Mouse (Mus musculus): ENCODE data around the gene Naga. TPM values are rescaled to one million over a fixed set of nuclear protein-coding genes. Genes with fewer than 3 reads are reported as not detected.

Naga gene
- polyA plus RNA-seq, 1 experiment from 2014 or later, result 22.8 TPM

DNA sequence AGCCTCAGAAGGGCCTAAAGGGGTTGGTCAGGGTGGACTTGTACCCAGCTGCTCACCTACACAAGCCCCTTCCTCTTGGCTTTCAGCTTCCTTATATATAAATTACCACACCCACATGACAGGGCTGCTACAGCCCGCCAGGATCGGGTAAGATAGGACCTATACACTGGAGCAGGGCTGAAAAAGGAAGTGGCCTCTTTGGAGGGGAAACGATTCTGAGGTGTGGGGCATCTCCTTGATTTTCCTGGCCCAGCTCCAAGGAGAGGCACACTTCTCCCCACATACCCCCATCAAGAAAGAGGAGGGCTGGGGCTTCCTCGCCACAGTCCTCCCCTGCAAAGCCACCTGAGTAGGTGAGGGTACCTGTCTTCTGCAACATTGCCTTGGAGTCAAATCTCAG is 850 bp downstream of the Naga start:
- DNase-seq (ENCODE audit: low spot score), result no peak
- Histone ChIP-seq H3K4me2 (replicated peaks; ENCODE audit: low read depth, low read length) (peak overlapping the region; percentile 69), H3K36me3 (ENCODE audit: control insufficient read depth, insufficient read depth, low read length) (peaks cover 5% of the 10 kb centered on the region), H3K4me3 (ENCODE audit: low read depth, low read length) (peak overlapping the region; percentile 48), H3K4me1 (replicated peaks; ENCODE audit: control insufficient read depth, insufficient read depth, low read length) (peaks cover 9% of the 10 kb centered on the region; the same call in 1 of the 2 replicates), H3K27ac (ENCODE audit: low read depth, low read length) (no peak overlapping the region), H3K9ac (ENCODE audit: low read depth, low read length) (peak overlapping the region; percentile 64), H3K9me3 (ENCODE audit: control insufficient read depth, low read length) (no peaks in the 10 kb centered on the region), H3K27me3 (ENCODE audit: control insufficient read depth, insufficient read depth, low read length) (peaks cover 7% of the 10 kb centered on the region; the same call in 1 of the 2 replicates)
- no peak for ATAC-seq (ENCODE audit: low FRiP score)
- 49% methylated on average over 4 of the region's 4 CpGs for WGBS

DNA sequence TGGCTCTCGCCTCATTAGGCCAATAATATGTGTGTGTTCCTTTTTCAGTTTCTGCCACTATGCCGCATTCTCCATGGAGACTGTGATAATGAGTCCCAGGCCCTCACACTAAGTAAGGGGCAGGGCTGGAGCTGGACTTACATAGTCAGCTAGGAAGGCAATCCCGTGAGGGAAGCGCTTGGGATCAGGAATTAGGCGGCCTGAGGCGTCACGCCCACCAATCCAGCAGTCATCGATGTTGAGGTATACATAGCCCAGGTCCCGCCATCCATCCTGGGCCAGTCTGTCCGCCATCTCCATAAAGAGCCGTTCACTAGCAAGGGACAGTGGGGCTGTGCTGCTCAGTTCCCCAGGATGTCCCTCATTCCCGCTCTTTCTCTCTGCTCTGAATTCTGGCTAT is 2.1 kb downstream of the Naga start:
- Histone ChIP-seq H3K27ac (ENCODE audit: low read depth, low read length) (no peak overlapping the region), H3K36me3 (ENCODE audit: control insufficient read depth, insufficient read depth, low read length) (peaks cover 5% of the 10 kb centered on the region), H3K27me3 (ENCODE audit: control insufficient read depth, insufficient read depth, low read length) (peaks cover 7% of the 10 kb centered on the region; the same call in 1 of the 2 replicates), H3K4me1 (replicated peaks; ENCODE audit: control insufficient read depth, insufficient read depth, low read length) (peaks cover 9% of the 10 kb centered on the region; the same call in 1 of the 2 replicates), H3K4me3 (ENCODE audit: low read depth, low read length) (no peak overlapping the region), H3K9me3 (ENCODE audit: control insufficient read depth, low read length) (no peaks in the 10 kb centered on the region), H3K9ac (ENCODE audit: low read depth, low read length) (0 out of 2 replicates have a peak overlapping the region, but pooled peaks have one; percentile 20), H3K4me2 (replicated peaks; ENCODE audit: low read depth, low read length) (no peak overlapping the region)
- ATAC-seq (ENCODE audit: low FRiP score) (no peak), DNase-seq (ENCODE audit: low spot score) (no peak)
- 75% methylated on average over 12 of the region's 12 CpGs for WGBS

DNA sequence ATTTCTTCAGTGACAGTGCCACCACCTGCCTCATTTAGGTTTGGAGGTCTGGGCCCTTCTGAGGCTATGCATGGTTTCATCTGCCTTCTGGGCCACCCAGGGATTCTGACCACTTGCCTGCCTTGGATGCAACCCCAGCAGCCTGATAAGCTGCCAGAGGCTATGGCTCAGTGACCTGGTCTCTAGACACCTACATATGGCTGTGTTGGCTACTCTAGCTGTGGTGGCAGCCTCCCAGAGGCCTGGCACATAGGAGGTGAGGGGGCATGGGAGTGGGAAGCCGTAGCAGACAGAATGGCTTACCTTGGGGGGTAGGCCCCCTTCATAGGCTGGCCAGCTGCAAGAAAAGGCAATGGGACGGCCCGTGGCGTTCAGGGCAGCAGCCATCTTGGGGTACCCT is 3.5 kb downstream of the Naga start:
- Histone ChIP-seq H3K27ac (ENCODE audit: low read depth, low read length) (no peak overlapping the region), H3K9me3 (ENCODE audit: control insufficient read depth, low read length) (no peaks in the 10 kb centered on the region), H3K4me2 (replicated peaks; ENCODE audit: low read depth, low read length) (no peak overlapping the region), H3K36me3 (ENCODE audit: control insufficient read depth, insufficient read depth, low read length) (peaks cover 5% of the 10 kb centered on the region), H3K27me3 (ENCODE audit: control insufficient read depth, insufficient read depth, low read length) (peaks cover 3% of the 10 kb centered on the region; the same call in 1 of the 2 replicates), H3K9ac (ENCODE audit: low read depth, low read length) (no peak overlapping the region), H3K4me3 (ENCODE audit: low read depth, low read length) (no peak overlapping the region), H3K4me1 (replicated peaks; ENCODE audit: control insufficient read depth, insufficient read depth, low read length) (0 out of 2 replicates have a peak, but pooled peaks cover 4% of the 10 kb centered on the region)
- WGBS, result 96% methylated on average over 4 of the region's 4 CpGs
- no peak for DNase-seq (ENCODE audit: low spot score)
- ATAC-seq (ENCODE audit: low FRiP score), result no peak

DNA sequence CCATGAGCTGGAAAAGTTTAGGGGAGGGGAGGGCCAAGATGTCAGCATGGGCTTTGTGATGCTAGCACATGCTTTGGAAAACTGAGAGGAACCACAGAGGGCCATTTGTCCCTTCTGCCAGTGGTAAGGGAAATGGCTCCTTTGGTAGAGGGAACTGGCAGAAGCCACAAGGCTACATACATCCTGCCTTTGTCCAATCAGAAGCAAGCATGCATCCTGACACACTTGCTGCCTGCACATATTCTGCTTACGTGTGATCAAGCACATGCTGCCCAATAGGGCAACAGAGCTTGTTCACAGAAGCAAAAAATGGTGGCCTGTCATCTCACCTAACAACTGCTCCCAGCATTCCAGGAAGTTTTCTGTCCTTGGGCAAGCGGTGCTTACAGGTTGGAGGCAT is 13.3 kb downstream of the Naga start:
- Histone ChIP-seq H3K36me3 (ENCODE audit: control insufficient read depth, insufficient read depth, low read length) (no peaks in the 10 kb centered on the region), H3K4me2 (replicated peaks; ENCODE audit: low read depth, low read length) (no peak overlapping the region), H3K27ac (ENCODE audit: low read depth, low read length) (no peak overlapping the region), H3K4me3 (ENCODE audit: low read depth, low read length) (no peak overlapping the region), H3K9me3 (ENCODE audit: control insufficient read depth, low read length) (no peaks in the 10 kb centered on the region), H3K9ac (ENCODE audit: low read depth, low read length) (no peak overlapping the region), H3K4me1 (replicated peaks; ENCODE audit: control insufficient read depth, insufficient read depth, low read length) (no peaks in the 10 kb centered on the region), H3K27me3 (ENCODE audit: control insufficient read depth, insufficient read depth, low read length) (no peaks in the 10 kb centered on the region)
- 77% methylated on average over 2 of the region's 2 CpGs for WGBS
- no peak for DNase-seq (ENCODE audit: low spot score)
- ATAC-seq (ENCODE audit: low FRiP score), result no peak

DNA sequence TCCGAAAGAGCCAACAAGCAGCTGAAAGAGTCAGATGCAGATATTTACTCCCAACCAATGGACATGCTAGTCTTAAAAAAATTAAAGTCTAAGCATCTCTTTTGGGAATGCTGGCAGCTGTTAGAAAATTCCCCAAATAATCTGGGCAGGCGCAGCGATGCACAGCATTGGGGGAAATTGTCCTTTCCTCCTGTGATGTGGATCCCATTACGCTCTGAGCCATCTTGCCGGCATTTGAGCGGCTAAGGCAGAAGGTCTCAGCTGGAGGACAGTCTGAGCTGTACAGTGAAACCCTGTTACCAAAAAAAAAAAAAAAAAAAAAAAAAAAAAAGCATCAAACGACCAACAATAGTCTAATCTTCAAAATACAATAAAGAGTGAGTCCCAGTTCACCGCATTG is 16.5 kb downstream of the Naga start:
- Histone ChIP-seq H3K4me2 (replicated peaks; ENCODE audit: low read depth, low read length) (no peak overlapping the region), H3K27me3 (ENCODE audit: control insufficient read depth, insufficient read depth, low read length) (no peaks in the 10 kb centered on the region), H3K36me3 (ENCODE audit: control insufficient read depth, insufficient read depth, low read length) (no peaks in the 10 kb centered on the region), H3K9ac (ENCODE audit: low read depth, low read length) (no peak overlapping the region), H3K9me3 (ENCODE audit: control insufficient read depth, low read length) (no peaks in the 10 kb centered on the region), H3K4me1 (replicated peaks; ENCODE audit: control insufficient read depth, insufficient read depth, low read length) (no peaks in the 10 kb centered on the region), H3K27ac (ENCODE audit: low read depth, low read length) (no peak overlapping the region), H3K4me3 (ENCODE audit: low read depth, low read length) (no peak overlapping the region)
- WGBS, result 82% methylated on average over 8 of the region's 8 CpGs
- DNase-seq (ENCODE audit: low spot score), result no peak
- no peak for ATAC-seq (ENCODE audit: low FRiP score)

DNA sequence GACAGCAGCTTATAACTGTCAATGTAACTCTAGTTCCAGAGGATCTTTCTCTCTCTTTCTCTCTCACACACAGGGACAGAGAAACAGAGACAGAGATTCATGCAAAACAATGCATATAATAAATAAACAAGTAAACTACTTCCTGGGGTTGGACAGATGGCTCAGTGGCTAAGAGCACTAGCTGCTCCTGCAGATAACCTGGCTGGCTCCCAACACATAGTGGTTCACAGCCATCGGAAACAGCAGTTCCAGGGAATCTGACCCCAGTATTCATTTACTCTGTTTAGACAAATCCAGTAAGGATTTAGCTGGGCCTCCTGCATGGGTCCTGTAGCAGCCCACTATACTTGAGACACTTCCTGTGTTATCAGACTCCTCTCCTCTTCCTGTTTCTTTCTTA is 19.1 kb downstream of the Naga start:
- ATAC-seq (ENCODE audit: low FRiP score), result no peak
- Histone ChIP-seq H3K27me3 (ENCODE audit: control insufficient read depth, insufficient read depth, low read length) (no peaks in the 10 kb centered on the region), H3K9ac (ENCODE audit: low read depth, low read length) (no peak overlapping the region), H3K4me3 (ENCODE audit: low read depth, low read length) (no peak overlapping the region), H3K9me3 (ENCODE audit: control insufficient read depth, low read length) (no peaks in the 10 kb centered on the region), H3K4me1 (replicated peaks; ENCODE audit: control insufficient read depth, insufficient read depth, low read length) (no peaks in the 10 kb centered on the region), H3K27ac (ENCODE audit: low read depth, low read length) (no peak overlapping the region), H3K4me2 (replicated peaks; ENCODE audit: low read depth, low read length) (no peak overlapping the region), H3K36me3 (ENCODE audit: control insufficient read depth, insufficient read depth, low read length) (no peaks in the 10 kb centered on the region)
- DNase-seq (ENCODE audit: low spot score), result no peak
- 88% methylated on average over 1 of the region's 1 CpGs for WGBS

DNA sequence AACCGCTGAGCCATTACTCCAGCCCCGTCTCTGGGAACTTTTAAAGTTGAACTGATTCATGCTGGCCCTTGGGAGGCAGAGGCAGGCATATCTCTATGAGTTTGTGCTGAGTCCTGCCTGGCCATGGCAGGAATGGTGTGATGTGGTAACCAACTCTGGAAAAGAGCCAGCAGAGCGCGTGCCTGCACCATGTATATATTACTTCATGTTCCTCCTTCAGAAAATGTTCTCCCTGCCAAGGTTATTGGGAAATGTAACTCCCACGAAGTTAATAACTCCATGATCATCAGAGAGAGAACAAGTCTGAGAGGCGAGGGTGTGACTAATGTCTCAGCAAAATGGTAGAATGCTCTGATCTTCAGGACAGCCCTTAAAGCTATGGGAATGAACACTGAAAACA is 20.9 kb downstream of the Naga start:
- no peaks in the 10 kb centered on the region for H3K36me3 ChIP-seq (ENCODE audit: control insufficient read depth, insufficient read depth, low read length)
- DNase-seq (ENCODE audit: low spot score) (no peak), ATAC-seq (ENCODE audit: low FRiP score) (no peak)
- no peaks in the 10 kb centered on the region for H3K4me1 ChIP-seq (replicated peaks; ENCODE audit: control insufficient read depth, insufficient read depth, low read length)
- no peak overlapping the region for H3K9ac ChIP-seq (ENCODE audit: low read depth, low read length)
- no peaks in the 10 kb centered on the region for H3K27me3 ChIP-seq (ENCODE audit: control insufficient read depth, insufficient read depth, low read length)
- H3K27ac ChIP-seq (ENCODE audit: low read depth, low read length), result no peak overlapping the region
- 82% methylated on average over 6 of the region's 6 CpGs for WGBS
- no peaks in the 10 kb centered on the region for H3K9me3 ChIP-seq (ENCODE audit: control insufficient read depth, low read length)
- no peak overlapping the region for H3K4me3 ChIP-seq (ENCODE audit: low read depth, low read length)
- H3K4me2 ChIP-seq (replicated peaks; ENCODE audit: low read depth, low read length), result no peak overlapping the region

DNA sequence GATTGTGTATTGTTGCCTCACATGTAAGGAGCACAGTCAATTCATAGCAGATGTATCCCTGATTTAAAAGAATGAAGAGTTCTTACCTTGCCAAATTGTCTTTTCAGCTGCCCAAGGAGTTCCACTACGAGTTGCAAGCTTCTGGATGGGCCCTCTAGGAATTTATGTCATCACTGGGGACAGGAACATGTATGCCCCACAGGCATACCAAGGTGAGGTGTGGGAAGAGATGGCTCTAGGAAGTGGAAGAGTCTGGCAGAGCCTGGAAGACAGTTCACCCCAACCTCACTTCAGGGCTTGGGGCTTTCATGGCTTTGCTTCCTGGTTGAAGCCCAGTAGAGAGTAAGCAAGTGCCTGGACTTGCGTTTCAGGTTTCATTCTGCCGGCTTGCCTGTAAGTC is 30.3 kb downstream of the Naga start:
- Histone ChIP-seq H3K27me3 (ENCODE audit: control insufficient read depth, insufficient read depth, low read length) (no peaks in the 10 kb centered on the region), H3K4me2 (replicated peaks; ENCODE audit: low read depth, low read length) (no peak overlapping the region), H3K9me3 (ENCODE audit: control insufficient read depth, low read length) (no peaks in the 10 kb centered on the region), H3K36me3 (ENCODE audit: control insufficient read depth, insufficient read depth, low read length) (no peaks in the 10 kb centered on the region), H3K27ac (ENCODE audit: low read depth, low read length) (no peak overlapping the region), H3K9ac (ENCODE audit: low read depth, low read length) (no peak overlapping the region), H3K4me1 (replicated peaks; ENCODE audit: control insufficient read depth, insufficient read depth, low read length) (no peaks in the 10 kb centered on the region), H3K4me3 (ENCODE audit: low read depth, low read length) (no peak overlapping the region)
- ATAC-seq (ENCODE audit: low FRiP score), result no peak
- WGBS, result 83% methylated on average over 3 of the region's 3 CpGs
- no peak for DNase-seq (ENCODE audit: low spot score)

DNA sequence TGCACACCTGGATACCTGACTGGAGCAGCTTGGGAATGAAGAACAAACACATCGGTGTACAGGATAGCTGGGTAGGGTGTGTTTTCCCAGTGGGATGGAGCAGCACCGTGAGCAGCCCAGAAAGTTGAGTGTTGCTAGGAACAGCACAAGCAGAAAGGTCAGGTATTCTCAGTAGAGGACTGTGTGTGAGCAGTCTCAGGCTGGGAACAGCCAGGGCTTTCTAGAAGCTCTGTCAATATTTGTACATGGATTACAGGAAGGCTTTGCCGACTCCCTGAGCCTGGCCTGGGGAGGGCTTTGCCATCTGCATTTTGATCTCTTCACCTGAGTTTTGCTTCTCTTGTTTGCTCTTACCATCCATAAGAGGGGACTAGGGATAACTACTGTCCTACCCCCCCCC is 31.6 kb downstream of the Naga start:
- Histone ChIP-seq H3K27me3 (ENCODE audit: control insufficient read depth, insufficient read depth, low read length) (no peaks in the 10 kb centered on the region), H3K9me3 (ENCODE audit: control insufficient read depth, low read length) (no peaks in the 10 kb centered on the region), H3K9ac (ENCODE audit: low read depth, low read length) (no peak overlapping the region), H3K4me1 (replicated peaks; ENCODE audit: control insufficient read depth, insufficient read depth, low read length) (no peaks in the 10 kb centered on the region), H3K36me3 (ENCODE audit: control insufficient read depth, insufficient read depth, low read length) (no peaks in the 10 kb centered on the region), H3K4me2 (replicated peaks; ENCODE audit: low read depth, low read length) (no peak overlapping the region), H3K4me3 (ENCODE audit: low read depth, low read length) (no peak overlapping the region), H3K27ac (ENCODE audit: low read depth, low read length) (no peak overlapping the region)
- DNase-seq (ENCODE audit: low spot score) (no peak), ATAC-seq (ENCODE audit: low FRiP score) (no peak)
- 64% methylated on average over 3 of the region's 3 CpGs for WGBS
